Mouse (Mus musculus) embryonic facial prominence, embryonic 11.5 days (tissue): ENCODE data around the gene Cops3. TPM values are rescaled to one million over a fixed set of nuclear protein-coding genes. Genes with fewer than 3 reads are reported as not detected.

Experiments
- ATAC-seq: fragments of 200-750 bp; cut with Nextera tagmentation; replicated peaks from 2 replicates; pipeline ENCODE4 v1.8.0; 2017; ENCODE audit warnings: low read depth; ENCODE audit not compliant: insufficient number of reproducible peaks, low FRiP score, low TSS enrichment
- DNase-seq: peaks from one replicate; pipeline ENCODE4 v3.0.0-alpha.2; 2015; ENCODE audit warnings: low spot score
- H3K27ac ChIP-seq: fragments of 300-500 bp; sonication (generic); replicated peaks from 2 replicates; pipeline ENCODE4 v1.5.1; 2014; ENCODE audit warnings: mild to moderate bottlenecking, low read depth, low read length, control low read depth
- H3K27me3 ChIP-seq: fragments of 300-500 bp; sonication (generic); 2 replicates; pipeline ENCODE4 v1.6.1; 2014; ENCODE audit warnings: mild to moderate bottlenecking, low read length, moderate library complexity, mixed read lengths; ENCODE audit not compliant: control insufficient read depth, insufficient read depth
- H3K36me3 ChIP-seq: fragments of 300-500 bp; sonication (generic); replicated peaks from 2 replicates; pipeline ENCODE4 v1.6.1; 2014; ENCODE audit warnings: low read depth, mild to moderate bottlenecking, low read length, moderate library complexity, mixed read lengths; ENCODE audit not compliant: control insufficient read depth, insufficient read depth
- H3K4me1 ChIP-seq: fragments of 300-500 bp; sonication (generic); 2 replicates; pipeline ENCODE4 v1.6.1; 2014; ENCODE audit warnings: low read length, mixed read lengths; ENCODE audit not compliant: control insufficient read depth, insufficient read depth
- H3K4me2 ChIP-seq: fragments of 300-500 bp; sonication (generic); 2 replicates; pipeline ENCODE4 v1.6.1; 2014; ENCODE audit warnings: low read depth, mild to moderate bottlenecking, control low read depth, low read length, moderate library complexity
- H3K4me3 ChIP-seq: fragments of 300-500 bp; sonication (generic); 2 replicates; pipeline ENCODE4 v1.5.1; 2014; ENCODE audit warnings: low read depth, low read length, control low read depth
- H3K9ac ChIP-seq: fragments of 300-500 bp; sonication (generic); replicated peaks from 2 replicates; pipeline ENCODE4 v1.6.1; 2014; ENCODE audit warnings: mild to moderate bottlenecking, control low read depth, low read length
- H3K9me3 ChIP-seq: fragments of 300-500 bp; sonication (generic); replicated peaks from 2 replicates; pipeline ENCODE4 v1.6.1; 2016; ENCODE audit warnings: mild to moderate bottlenecking, low read length, inconsistent platforms, mixed read lengths; ENCODE audit not compliant: control insufficient read depth
- WGBS: fragments of 180-500 bp; shearing (Covaris S2); extraction: QIAGEN DNeasy Blood & Tissue Kit; methylation state at CpG from one replicate; pipeline ENCODE4 v1.1.7; 2014; 5-methylcytosine and 5-hydroxymethylcytosine counted together
- polyA plus RNA-seq: library from polyadenylated mRNA; unstranded; fragments of >200 nt; fragmentation: Nextera tagmentation; extraction: Ambion mirVana; gene quantifications from 2 replicates; pipeline ENCODE4 v1.2.1, GENCODE M21; 2014

Cops3 gene
- polyA plus RNA-seq, 1 experiment from 2014 or later = 239 TPM

DNA sequence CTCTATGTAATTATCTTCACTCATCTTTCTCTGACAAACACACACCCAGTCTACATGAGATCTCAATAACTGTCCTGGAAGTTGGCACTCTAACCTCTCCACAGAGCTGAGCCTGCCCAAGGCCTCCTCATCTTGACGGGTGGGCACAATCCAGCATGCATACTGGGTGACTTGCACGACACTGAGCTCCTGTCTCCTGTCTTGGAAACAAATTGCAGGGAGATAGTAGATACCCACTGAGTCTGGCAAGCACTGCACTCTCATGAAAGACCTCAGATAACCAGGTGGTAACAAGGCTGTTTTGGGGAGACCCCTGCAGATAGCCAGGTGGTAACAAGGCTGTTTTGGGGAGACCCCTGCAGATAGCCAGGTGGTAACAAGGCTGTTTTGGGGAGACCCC is 67.3 kb downstream of the Cops3 start:
- Histone ChIP-seq H3K4me3 (no peak overlapping the region), H3K9ac (no peak overlapping the region), H3K36me3 (peaks cover 4% of the 10 kb centered on the region), H3K9me3 (no peaks in the 10 kb centered on the region), H3K4me1 (no peaks in the 10 kb centered on the region), H3K4me2 (no peak overlapping the region), H3K27ac (no peak overlapping the region), H3K27me3 (no peaks in the 10 kb centered on the region)
- no peak for ATAC-seq
- DNase-seq = no peak
- 84% methylated on average over 2 of the region's 2 CpGs for WGBS

DNA sequence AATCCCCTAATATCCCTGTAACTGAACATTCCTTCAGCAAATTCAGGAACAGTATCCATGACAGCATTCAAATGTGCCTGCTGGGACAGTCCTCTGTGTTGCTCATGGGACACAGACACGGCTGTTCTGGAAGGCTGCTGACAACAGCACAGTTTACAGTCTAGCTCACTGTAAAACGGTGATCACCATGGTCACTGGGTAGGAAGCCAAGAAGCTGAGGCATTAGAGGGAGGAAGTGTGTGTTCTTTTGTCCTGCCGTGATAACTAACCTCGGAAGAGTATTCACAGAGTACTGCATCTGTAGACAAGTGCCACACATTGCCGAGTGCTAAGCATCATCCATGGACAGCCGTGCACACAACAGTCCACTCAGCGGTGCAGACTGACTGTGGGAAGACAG is 68.9 kb downstream of the Cops3 start:
- Histone ChIP-seq H3K27ac (no peak overlapping the region), H3K27me3 (no peaks in the 10 kb centered on the region), H3K4me1 (no peaks in the 10 kb centered on the region), H3K4me2 (no peak overlapping the region), H3K36me3 (peaks cover 9% of the 10 kb centered on the region), H3K9me3 (no peaks in the 10 kb centered on the region), H3K9ac (no peak overlapping the region), H3K4me3 (no peak overlapping the region)
- ATAC-seq (no peak), DNase-seq (no peak)
- WGBS = 92% methylated on average over 7 of the region's 7 CpGs

DNA sequence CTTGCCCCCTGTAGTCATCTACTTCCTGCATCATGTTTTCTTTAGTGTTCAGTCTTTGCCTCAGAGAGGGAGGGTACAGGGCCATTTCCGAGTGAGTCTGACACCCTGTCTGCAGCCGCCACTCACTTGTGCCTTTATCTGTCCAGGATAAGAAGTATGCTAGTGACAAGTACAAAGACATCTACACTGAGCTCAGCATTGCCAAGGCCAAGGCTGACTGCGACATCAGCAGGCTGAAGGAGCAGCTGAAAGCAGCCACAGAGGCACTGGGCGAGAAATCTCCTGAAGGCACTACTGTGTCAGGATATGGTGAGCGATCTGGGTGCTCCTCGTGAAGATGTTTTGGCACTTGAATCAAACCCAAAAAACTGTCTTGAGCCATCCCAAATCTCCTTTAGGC is 69.9 kb downstream of the Cops3 start:
- H3K9me3 ChIP-seq = no peaks in the 10 kb centered on the region
- H3K4me1 ChIP-seq = no peaks in the 10 kb centered on the region
- no peak for ATAC-seq
- peaks cover 9% of the 10 kb centered on the region for H3K36me3 ChIP-seq
- WGBS = 86% methylated on average over 6 of the region's 6 CpGs
- H3K4me2 ChIP-seq = no peak overlapping the region
- no peak overlapping the region for H3K27ac ChIP-seq
- no peak overlapping the region for H3K9ac ChIP-seq
- H3K4me3 ChIP-seq = no peak overlapping the region
- no peak for DNase-seq
- no peaks in the 10 kb centered on the region for H3K27me3 ChIP-seq

DNA sequence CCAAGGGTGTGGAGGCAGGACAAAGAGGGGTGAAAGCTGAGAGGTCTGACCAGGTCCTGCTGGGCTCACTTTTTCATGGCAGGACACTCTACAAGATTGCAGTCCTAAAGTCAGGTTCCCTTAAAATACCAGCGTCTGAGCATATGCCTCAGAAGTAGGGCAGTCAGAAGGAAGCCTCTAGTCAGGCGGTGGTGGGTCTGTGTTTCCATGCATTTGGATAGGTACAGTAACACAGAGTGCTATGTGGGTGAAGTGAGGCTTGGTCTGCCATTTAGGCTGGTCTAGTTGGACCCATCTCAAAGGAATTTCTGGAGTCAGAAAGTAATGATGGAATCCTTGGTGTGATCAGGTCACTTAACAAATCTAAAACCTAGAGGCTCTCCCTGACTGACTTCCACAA is 70.3 kb downstream of the Cops3 start:
- WGBS = 89% methylated on average over 2 of the region's 2 CpGs
- Histone ChIP-seq H3K4me3 (no peak overlapping the region), H3K9me3 (no peaks in the 10 kb centered on the region), H3K9ac (no peak overlapping the region), H3K4me2 (no peak overlapping the region), H3K36me3 (peaks cover 9% of the 10 kb centered on the region), H3K27ac (no peak overlapping the region), H3K27me3 (no peaks in the 10 kb centered on the region), H3K4me1 (no peaks in the 10 kb centered on the region)
- no peak for ATAC-seq
- DNase-seq = no peak

Other genes with a start within 250 kb of the Cops3 start
- gene Olfr223, start 246.5 kb downstream of the Cops3 start, polyA plus RNA-seq = not detected in 2 replicates
- gene Mprip, start 178.5 kb downstream of the Cops3 start, polyA plus RNA-seq = 63.9 and 64.8 TPM in 2 replicates
- gene Pld6, start 52.2 kb downstream of the Cops3 start, polyA plus RNA-seq = 1.2 and 1.4 TPM in 2 replicates
- gene Flcn, start 29.8 kb downstream of the Cops3 start, polyA plus RNA-seq = 23.9 and 26.1 TPM in 2 replicates
- gene Nt5m, start 391 bp downstream of the Cops3 start, polyA plus RNA-seq = 37.1 and 41.0 TPM in 2 replicates
- gene Med9, start 108.4 kb upstream of the Cops3 start, polyA plus RNA-seq = 40.9 and 45.9 TPM in 2 replicates
- gene Rasd1, start 125.1 kb upstream of the Cops3 start, polyA plus RNA-seq = 2.2 TPM in 2 replicates
- gene Pemt, start 206.7 kb upstream of the Cops3 start, polyA plus RNA-seq = 6.1 and 7.3 TPM in 2 replicates